Mouse (Mus musculus) heart, postnatal 10 days (tissue): ENCODE data around the gene Maml3. TPM values are rescaled to one million over a fixed set of nuclear protein-coding genes. Genes with fewer than 3 reads are reported as not detected.

Experiments
- DNase-seq, 2 experiments: peaks; one replicate each; pipeline ENCODE4 v3.0.0; 2021
- intact Hi-C: fragments of 180-260 bp; cut with DNase I; formaldehyde crosslinking; loops from one replicate; pipeline ENCODE4 v1.15.1; 2025
- total RNA-seq, 2 experiments: library from RNA; stranded (reverse); gene quantifications; 2 replicates each; pipeline ENCODE4 v1.2.3; 2021

Maml3 gene
- total RNA-seq: 1 to 10 TPM; 5.4 to 5.6 TPM

GRCm38 (mm10) chr3:52104636-52105151 lies at the start of gene Maml3:
TSS of gene Maml3 (minus strand) at chr3:52105076.
- intact Hi-C loops: loop anchor here (1.0 to 10.0 kb wide), 6 partner anchors 72 to 620 kb away; partner anchors contain the start of gene Rab33b

DNA sequence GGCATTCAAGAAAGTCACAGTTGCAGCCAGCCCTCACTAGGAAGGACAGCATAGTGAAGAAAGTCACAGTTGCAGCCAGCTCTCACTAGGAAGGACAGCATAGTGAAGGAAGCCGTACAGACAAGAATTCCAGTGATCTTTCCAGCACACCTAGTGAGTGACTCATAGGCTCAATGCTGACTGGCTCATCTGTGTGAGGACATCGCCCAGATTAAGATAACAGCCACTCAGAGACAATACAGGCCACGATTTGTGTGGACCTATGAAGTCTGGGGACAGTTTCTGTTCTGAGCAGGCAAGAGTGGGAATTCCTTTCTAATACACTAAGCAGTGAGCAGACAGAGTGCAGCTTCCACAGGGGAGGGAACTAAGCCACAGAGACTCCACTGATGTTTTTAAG lies 46.3 kb upstream of the Maml3 start:
- DNase-seq: no peak
- intact Hi-C loops: no loop called here

More at GRCm38 (mm10) chr3:52104636-52105151, at the start of gene Maml3:
- DNase-seq: peak; percentile 93 to 94

DNA sequence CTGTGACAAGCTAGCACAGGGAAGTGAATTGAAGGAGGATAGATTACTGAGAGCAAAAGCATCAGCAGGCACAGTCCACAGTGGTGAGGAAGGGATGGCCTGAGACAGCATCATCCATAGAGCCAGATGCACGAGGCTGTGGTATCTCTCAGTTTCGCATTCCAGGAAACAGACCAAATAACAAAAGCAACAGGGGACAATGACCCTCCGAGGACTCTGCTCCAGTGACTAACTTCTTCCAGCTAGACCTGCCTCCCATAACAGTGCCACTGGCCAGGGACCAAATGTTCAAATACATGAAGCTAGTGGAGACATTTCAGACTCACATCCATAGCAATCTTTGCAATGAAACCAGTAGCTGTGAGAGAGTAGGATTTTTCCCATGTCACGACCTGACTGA lies 43.4 kb upstream of the Maml3 start:
- intact Hi-C loops: no loop called here
- no peak for DNase-seq

- DNase-seq: no peak
- intact Hi-C loops: no loop called here
Observed at GRCm38 (mm10) chr3:52144776-52145460, 40.0 kb upstream of the Maml3 start.

DNA sequence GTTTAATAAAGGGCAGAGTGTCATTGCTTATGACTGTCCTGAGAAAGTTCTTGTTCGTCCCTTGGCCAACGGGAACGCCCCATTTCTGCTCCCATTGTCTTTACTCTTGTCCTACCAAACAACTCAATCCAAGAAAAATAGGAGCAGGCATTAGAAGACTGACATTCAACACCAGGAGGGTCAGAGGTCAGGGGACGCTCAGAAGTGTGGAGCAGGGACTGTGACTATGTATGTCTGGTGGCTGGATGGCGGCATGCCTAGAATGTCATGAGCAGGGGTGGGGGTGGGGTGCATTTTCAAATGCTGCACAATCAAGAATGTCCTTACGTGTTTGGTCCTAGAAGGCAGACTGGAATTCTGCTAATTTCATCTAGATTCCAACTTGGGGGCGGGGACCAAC lies 38.1 kb upstream of the Maml3 start:
- DNase-seq: no peak
- intact Hi-C loops: no loop called here

GRCm38 (mm10) chr3:52140162-52140561 lies 35.3 kb upstream of the Maml3 start:
- intact Hi-C loops: no loop called here
- peak; percentile 58 to 65 for DNase-seq

DNA sequence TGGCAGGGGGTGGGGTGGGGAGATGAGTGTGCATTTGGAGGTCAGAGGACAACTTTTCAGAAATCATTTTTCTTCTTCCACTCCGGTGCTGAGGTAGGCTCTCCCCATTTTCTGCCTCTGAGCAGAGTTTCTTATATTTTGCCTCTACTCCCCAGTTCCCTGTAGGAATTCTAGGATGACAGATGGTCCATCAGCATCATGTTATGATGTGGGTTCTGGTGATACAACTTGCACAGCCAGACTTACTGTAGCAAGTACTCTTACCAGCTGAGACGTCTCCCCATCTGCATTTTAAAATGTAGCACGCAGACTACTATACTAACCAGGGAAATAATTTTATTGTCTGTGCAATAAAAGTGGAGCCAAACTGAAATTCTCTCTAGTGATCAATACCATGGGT lies 20.5 kb upstream of the Maml3 start:
- intact Hi-C loops: no loop called here
- no peak for DNase-seq

- DNase-seq: peak; percentile 12 to 24
Observed at GRCm38 (mm10) chr3:52120858-52121257, 16.0 kb upstream of the Maml3 start.

GRCm38 (mm10) chr3:52119216-52119615 lies 14.3 kb upstream of the Maml3 start:
- intact Hi-C loops: loop anchor here (5.0 kb wide), 1 partner anchor 53 kb away; no protein-coding TSS in a partner anchor
- no peak for DNase-seq

More at GRCm38 (mm10) chr3:52120858-52121257, 16.0 kb upstream of the Maml3 start:
- intact Hi-C loops: no loop called here

GRCm38 (mm10) chr3:52115421-52115820 lies 10.5 kb upstream of the Maml3 start:
- intact Hi-C loops: loop anchor here (5.0 kb wide), 1 partner anchor 57 kb away; no protein-coding TSS in a partner anchor
- DNase-seq: peak in 1 of 2 experiments; percentile 6

DNA sequence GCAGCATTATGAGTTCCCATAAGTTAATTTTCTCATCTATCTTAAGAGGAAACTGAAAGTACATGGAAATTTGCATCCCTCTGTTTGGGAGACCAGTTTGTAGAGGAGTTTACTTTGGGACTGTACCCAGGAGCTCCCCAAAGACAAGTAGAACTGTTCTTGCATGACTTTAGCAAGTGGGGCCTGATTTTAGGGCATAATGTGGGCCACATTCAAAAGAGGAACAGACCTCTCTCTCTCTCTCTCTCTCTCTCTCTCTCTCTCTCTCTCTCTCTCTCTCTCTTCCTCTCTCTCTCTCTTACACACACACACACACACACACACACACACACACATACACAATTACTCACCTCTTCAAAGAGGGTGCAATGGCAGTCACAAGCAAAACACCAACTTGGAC lies 3.2 kb upstream of the Maml3 start:
- intact Hi-C loops: loop anchor here (10.0 kb wide), 1 partner anchor 623 kb away; the partner anchor contains the start of gene Rab33b
- DNase-seq: no peak

DNA sequence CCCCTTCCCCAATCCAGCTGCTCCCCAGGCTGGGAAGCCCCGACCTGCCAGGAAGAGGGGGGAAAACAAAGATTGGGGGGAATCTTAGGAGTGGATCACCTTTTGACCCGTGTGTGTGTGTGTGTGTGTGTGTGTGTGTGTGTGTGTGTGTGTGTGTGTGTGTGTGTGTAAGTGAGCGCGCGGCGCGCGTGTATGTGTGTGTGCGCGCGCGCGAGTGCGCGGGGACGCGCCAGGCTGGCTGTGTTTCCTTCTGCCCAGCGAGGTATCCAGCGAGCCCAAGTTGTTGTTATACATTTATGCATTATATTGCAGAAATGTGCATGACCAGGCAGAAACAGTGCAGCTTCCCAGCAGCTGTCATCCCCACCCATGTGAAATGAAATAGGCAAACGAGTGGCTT lies 280 bp upstream of the Maml3 start:
- intact Hi-C loops: loop anchor here (1.0 to 10.0 kb wide), 5 partner anchors 76 to 620 kb away; partner anchors contain the start of gene Rab33b
- DNase-seq: no peak

- intact Hi-C loops: loop anchor here (2.0 to 10.0 kb wide), 5 partner anchors 72 to 619 kb away; partner anchors contain the start of gene Rab33b
- no peak for DNase-seq
Observed at GRCm38 (mm10) chr3:52104208-52104607, 668 bp downstream of the Maml3 start.

DNA sequence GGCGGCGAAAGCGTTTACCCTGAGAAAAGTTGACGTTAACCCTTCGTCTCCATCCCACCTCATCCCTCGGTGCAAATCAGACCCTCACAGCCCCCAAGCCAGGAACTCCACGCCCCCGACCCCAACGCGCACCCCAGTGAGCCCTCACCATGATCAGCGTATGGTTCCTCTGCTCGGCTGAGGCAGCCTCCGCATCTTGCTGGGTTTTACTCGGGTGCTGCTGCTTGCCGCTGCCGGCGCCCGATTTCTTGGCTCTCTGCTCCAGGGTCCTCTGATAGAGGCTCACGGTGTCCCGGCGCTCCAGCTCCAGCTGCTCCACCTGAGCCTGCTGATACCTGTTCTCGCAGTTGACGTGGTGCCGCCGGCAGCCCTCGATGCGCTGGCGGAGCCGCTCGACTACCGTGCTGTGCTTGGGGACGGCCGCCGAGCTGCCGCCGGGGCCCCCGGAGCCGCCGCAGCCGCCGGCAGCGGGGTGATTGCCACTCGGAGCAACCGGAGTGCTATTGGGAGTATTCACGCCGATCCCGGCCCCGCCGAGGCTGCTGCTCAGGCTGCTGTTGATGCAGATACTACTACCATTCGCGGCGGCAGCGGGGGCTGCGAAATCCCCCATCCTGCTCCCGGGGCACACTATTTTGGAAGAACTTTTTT lies 1.2 kb downstream of the Maml3 start:
- DNase-seq: peak; percentile 68 to 71
- intact Hi-C loops: loop anchor here (2.0 to 10.0 kb wide), 7 partner anchors 71 to 619 kb away; partner anchors contain the start of gene Rab33b

- DNase-seq: peak; percentile 82 to 84
- intact Hi-C loops: loop anchor here (1.0 to 10.0 kb wide), 5 partner anchors 55 to 618 kb away; partner anchors contain the start of gene Rab33b
Observed at GRCm38 (mm10) chr3:52102601-52103530, 2.0 kb downstream of the Maml3 start.

GRCm38 (mm10) chr3:52101977-52102600 lies 2.8 kb downstream of the Maml3 start:
- DNase-seq: peak; percentile 93
- intact Hi-C loops: loop anchor here (1.0 to 10.0 kb wide), 5 partner anchors 54 to 617 kb away; partner anchors contain the start of gene Rab33b

DNA sequence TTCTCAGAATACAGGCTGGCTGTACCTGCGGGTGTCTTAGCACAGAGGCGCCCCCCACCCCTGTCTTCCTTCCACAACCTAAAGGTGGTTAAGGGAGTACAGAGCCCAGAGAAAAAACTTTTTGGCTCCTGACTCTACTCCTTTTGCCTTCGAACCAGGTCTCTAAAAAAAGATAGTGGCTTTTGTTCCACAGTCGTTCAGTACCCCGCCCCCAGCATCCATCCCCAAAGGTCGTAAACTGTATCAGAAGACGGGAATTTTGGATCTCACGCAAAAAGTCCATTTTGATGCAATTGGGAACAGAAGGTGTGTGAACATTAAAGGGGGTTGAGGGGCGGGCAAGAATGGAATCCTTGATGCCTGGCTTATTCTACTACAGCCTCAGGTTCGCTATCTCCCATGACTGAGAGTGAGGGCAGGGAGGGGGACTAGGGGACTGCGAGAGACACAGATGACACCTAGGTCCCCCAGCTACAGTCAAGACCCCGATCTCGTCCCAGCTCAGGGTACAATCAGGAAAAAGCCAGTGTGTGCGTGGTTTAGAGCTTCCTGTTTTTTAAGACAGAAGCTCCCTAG lies 3.4 kb downstream of the Maml3 start:
- intact Hi-C loops: loop anchor here (5.0 to 10.0 kb wide), 2 partner anchors 69 to 617 kb away; partner anchors contain the start of gene Rab33b
- DNase-seq: no peak

GRCm38 (mm10) chr3:52100926-52101325 lies 4.0 kb downstream of the Maml3 start:
- peak in 1 of 2 experiments; percentile 20 for DNase-seq
- intact Hi-C loops: loop anchor here (5.0 to 10.0 kb wide), 2 partner anchors 69 to 616 kb away; partner anchors contain the start of gene Rab33b

DNA sequence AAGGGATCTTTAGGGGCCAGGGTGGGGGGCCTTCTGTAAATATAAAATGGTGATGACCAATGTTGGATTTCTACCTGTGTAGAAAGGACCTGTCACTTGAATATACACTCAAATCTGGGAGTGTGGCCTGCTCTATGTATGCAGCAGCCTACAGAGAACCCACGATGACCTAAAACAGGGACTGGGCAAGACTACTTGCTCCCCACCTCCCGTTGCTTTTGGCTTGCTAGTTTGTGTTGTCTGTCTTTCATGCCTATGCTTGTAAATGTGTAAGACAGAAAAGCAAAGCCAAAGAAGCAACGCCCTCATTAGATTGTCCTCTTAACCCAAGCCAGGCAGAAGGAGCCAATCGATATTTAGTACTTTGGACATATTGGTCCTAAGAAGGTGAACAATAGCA lies 4.6 kb downstream of the Maml3 start:
- no peak for DNase-seq
- intact Hi-C loops: loop anchor here (5.0 to 10.0 kb wide), 2 partner anchors 68 to 616 kb away; partner anchors contain the start of gene Rab33b
